Mouse (Mus musculus) heart, embryonic 14.5 days (tissue): ENCODE data around the gene Ttll5. TPM values are rescaled to one million over a fixed set of nuclear protein-coding genes. Genes with fewer than 3 reads are reported as not detected.

Experiments
- ATAC-seq: fragments of 200-750 bp; cut with Nextera tagmentation; 2 replicates; pipeline ENCODE4 v1.8.0; 2017; ENCODE audit warnings: low read depth, moderate TSS enrichment; ENCODE audit not compliant: insufficient number of reproducible peaks, insufficient read depth, low FRiP score
- H3K27ac ChIP-seq, 2 experiments: fragments of 200-500 bp in 1 of 2; fragments of 300-500 bp in 1 of 2; sonication (generic) in 1 of 2; replicated peaks in 1 of 2; 2 replicates each; pipeline ENCODE4 v1.5.1; 2012 to 2014; ENCODE audit warnings: low read depth in 2 of 2, low read length in 2 of 2, control low read depth in 1 of 2, mild to moderate bottlenecking in 1 of 2, mixed read lengths in 1 of 2; ENCODE audit not compliant: control insufficient read depth in 1 of 2, insufficient read depth in 1 of 2
- H3K27me3 ChIP-seq: fragments of 300-500 bp; sonication (generic); 2 replicates; pipeline ENCODE4 v1.6.1; 2014; ENCODE audit warnings: mild to moderate bottlenecking, low read length, control low read depth; ENCODE audit not compliant: control insufficient read depth, insufficient read depth
- H3K36me3 ChIP-seq: fragments of 300-500 bp; sonication (generic); 2 replicates; pipeline ENCODE4 v1.6.1; 2014; ENCODE audit warnings: mild to moderate bottlenecking, control low read depth, low read length, mixed read lengths; ENCODE audit not compliant: control insufficient read depth, insufficient read depth
- H3K4me1 ChIP-seq, 2 experiments: fragments of 200-500 bp in 1 of 2; fragments of 300-500 bp in 1 of 2; sonication (generic) in 1 of 2; 2 replicates each; pipeline ENCODE4 v1.6.1; 2012 to 2014; ENCODE audit warnings: low read length in 2 of 2, control low read depth in 1 of 2, mixed read lengths in 1 of 2; ENCODE audit not compliant: control insufficient read depth in 2 of 2, insufficient read depth in 2 of 2
- H3K4me2 ChIP-seq: fragments of 300-500 bp; sonication (generic); 2 replicates; pipeline ENCODE4 v1.6.1; 2014; ENCODE audit warnings: mild to moderate bottlenecking, low read length
- H3K4me3 ChIP-seq, 2 experiments: fragments of 200-500 bp in 1 of 2; fragments of 300-500 bp in 1 of 2; sonication (generic) in 1 of 2; 2 replicates each; pipeline ENCODE4 v1.5.1; 2012 to 2014; ENCODE audit warnings: low read length in 2 of 2, mild to moderate bottlenecking in 2 of 2, control low read depth in 1 of 2, low read depth in 1 of 2, moderate library complexity in 1 of 2; ENCODE audit not compliant: control insufficient read depth in 1 of 2, insufficient read depth in 1 of 2
- H3K9ac ChIP-seq: fragments of 300-500 bp; sonication (generic); 2 replicates; pipeline ENCODE4 v1.6.1; 2014; ENCODE audit warnings: mild to moderate bottlenecking, low read length
- H3K9me3 ChIP-seq: fragments of 300-500 bp; sonication (generic); 2 replicates; pipeline ENCODE4 v1.6.1; 2016; ENCODE audit warnings: low read length, control low read depth; ENCODE audit not compliant: control insufficient read depth
- WGBS: fragments of 180-500 bp; shearing (Covaris S2); extraction: QIAGEN DNeasy Blood & Tissue Kit; methylation state at CpG from one replicate; pipeline ENCODE4 v1.1.7; 2014; 5-methylcytosine and 5-hydroxymethylcytosine counted together
- polyA plus RNA-seq: library from polyadenylated mRNA; unstranded; fragments of >200 nt; fragmentation: Nextera tagmentation; extraction: Ambion mirVana; gene quantifications from 2 replicates; pipeline ENCODE4 v1.2.1, GENCODE M21; 2014

The Ttll5 gene
- polyA plus RNA-seq, 1 experiment from 2014 or later: 17.1 TPM

GRCm38 (mm10) chr12:86049813-86050212 is 225.4 kb downstream of the Ttll5 start:
- peaks cover 0 to 3% of the 10 kb centered on the region in 2 experiments; a peak in 1 of 4 replicates for H3K4me1 ChIP-seq
- no peaks in the 10 kb centered on the region for H3K27me3 ChIP-seq
- H3K9me3 ChIP-seq: no peaks in the 10 kb centered on the region
- WGBS: 61% methylated on average over 6 of the region's 6 CpGs
- no peak overlapping the region for H3K4me2 ChIP-seq
- H3K9ac ChIP-seq: no peak overlapping the region
- ATAC-seq: no peak
- no peaks in the 10 kb centered on the region; the same call in 1 of the 2 replicates for H3K36me3 ChIP-seq
- H3K27ac ChIP-seq: no peak overlapping the region
- H3K4me3 ChIP-seq: no peak overlapping the region

GRCm38 (mm10) chr12:86051477-86051876 is 227.0 kb downstream of the Ttll5 start:
- Histone ChIP-seq H3K9ac (no peak overlapping the region), H3K36me3 (peaks cover 11% of the 10 kb centered on the region), H3K27me3 (no peaks in the 10 kb centered on the region), H3K4me2 (no peak overlapping the region), H3K4me1 (peaks cover 0 to 3% of the 10 kb centered on the region in 2 experiments; a peak in 1 of 4 replicates), H3K4me3 (no peak overlapping the region), H3K27ac (no peak overlapping the region), H3K9me3 (no peaks in the 10 kb centered on the region)
- WGBS: 80% methylated on average over 5 of the region's 5 CpGs
- no peak for ATAC-seq

GRCm38 (mm10) chr12:86055306-86055705 is 230.8 kb downstream of the Ttll5 start:
- peaks cover 38% of the 10 kb centered on the region for H3K36me3 ChIP-seq
- 88% methylated on average over 2 of the region's 2 CpGs for WGBS

GRCm38 (mm10) chr12:86056976-86057375 is 232.5 kb downstream of the Ttll5 start:
- no peaks in the 10 kb centered on the region for H3K27me3 ChIP-seq
- no peak overlapping the region for H3K27ac ChIP-seq
- WGBS: 87% methylated on average over 8 of the region's 8 CpGs
- H3K4me1 ChIP-seq: no peaks in the 10 kb centered on the region
- no peak overlapping the region for H3K4me3 ChIP-seq
- H3K36me3 ChIP-seq: peaks cover 42% of the 10 kb centered on the region
- no peak overlapping the region for H3K9ac ChIP-seq
- no peak for ATAC-seq
- no peak overlapping the region for H3K4me2 ChIP-seq
- H3K9me3 ChIP-seq: no peaks in the 10 kb centered on the region

More at GRCm38 (mm10) chr12:86055306-86055705, 230.8 kb downstream of the Ttll5 start:
- Histone ChIP-seq H3K4me3 (no peak overlapping the region), H3K9me3 (no peaks in the 10 kb centered on the region), H3K4me2 (no peak overlapping the region), H3K27ac (no peak overlapping the region), H3K9ac (no peak overlapping the region), H3K4me1 (no peaks in the 10 kb centered on the region), H3K27me3 (no peaks in the 10 kb centered on the region)
- no peak for ATAC-seq

GRCm38 (mm10) chr12:86057516-86057915 is 233.1 kb downstream of the Ttll5 start:
- peaks cover 46% of the 10 kb centered on the region for H3K36me3 ChIP-seq
- H3K4me2 ChIP-seq: no peak overlapping the region
- H3K27ac ChIP-seq: no peak overlapping the region
- ATAC-seq: no peak
- no peaks in the 10 kb centered on the region for H3K27me3 ChIP-seq
- no peaks in the 10 kb centered on the region for H3K9me3 ChIP-seq
- no peak overlapping the region for H3K9ac ChIP-seq
- WGBS: 79% methylated on average over 8 of the region's 8 CpGs
- H3K4me1 ChIP-seq: no peaks in the 10 kb centered on the region
- H3K4me3 ChIP-seq: no peak overlapping the region

GRCm38 (mm10) chr12:86059341-86059740 is 234.9 kb downstream of the Ttll5 start:
- H3K4me1 ChIP-seq: no peaks in the 10 kb centered on the region
- no peaks in the 10 kb centered on the region for H3K27me3 ChIP-seq
- no peak for ATAC-seq
- H3K9me3 ChIP-seq: no peaks in the 10 kb centered on the region
- 80% methylated on average over 6 of the region's 6 CpGs for WGBS
- no peak overlapping the region for H3K4me2 ChIP-seq
- H3K27ac ChIP-seq: no peak overlapping the region
- H3K4me3 ChIP-seq: no peak overlapping the region
- peaks cover 64% of the 10 kb centered on the region for H3K36me3 ChIP-seq
- H3K9ac ChIP-seq: no peak overlapping the region

GRCm38 (mm10) chr12:86064796-86065195 is 240.3 kb downstream of the Ttll5 start:
- Histone ChIP-seq H3K27ac (no peak overlapping the region), H3K4me2 (no peak overlapping the region), H3K36me3 (peaks cover 62% of the 10 kb centered on the region), H3K9me3 (no peaks in the 10 kb centered on the region), H3K4me1 (no peaks in the 10 kb centered on the region), H3K4me3 (no peak overlapping the region), H3K9ac (no peak overlapping the region), H3K27me3 (no peaks in the 10 kb centered on the region)
- ATAC-seq: no peak

- peaks cover 2 to 9% of the 10 kb centered on the region in 2 experiments; a peak in 3 of 4 replicates for H3K4me1 ChIP-seq
- H3K36me3 ChIP-seq: peaks cover 22% of the 10 kb centered on the region; the same call in 1 of the 2 replicates
- WGBS: 78% methylated on average over 6 of the region's 6 CpGs
- no peaks in the 10 kb centered on the region for H3K27me3 ChIP-seq
- H3K9me3 ChIP-seq: no peaks in the 10 kb centered on the region
- no peak overlapping the region for H3K9ac ChIP-seq
- H3K27ac ChIP-seq: no peak overlapping the region
- ATAC-seq: no peak
- H3K4me3 ChIP-seq: no peak overlapping the region
- H3K4me2 ChIP-seq: no peak overlapping the region
Measured at GRCm38 (mm10) chr12:86071432-86071831, 247.0 kb downstream of the Ttll5 start.
